Comparison of ENCODE assay signal across 20 mouse cellular contexts in the genomic region with DNA sequence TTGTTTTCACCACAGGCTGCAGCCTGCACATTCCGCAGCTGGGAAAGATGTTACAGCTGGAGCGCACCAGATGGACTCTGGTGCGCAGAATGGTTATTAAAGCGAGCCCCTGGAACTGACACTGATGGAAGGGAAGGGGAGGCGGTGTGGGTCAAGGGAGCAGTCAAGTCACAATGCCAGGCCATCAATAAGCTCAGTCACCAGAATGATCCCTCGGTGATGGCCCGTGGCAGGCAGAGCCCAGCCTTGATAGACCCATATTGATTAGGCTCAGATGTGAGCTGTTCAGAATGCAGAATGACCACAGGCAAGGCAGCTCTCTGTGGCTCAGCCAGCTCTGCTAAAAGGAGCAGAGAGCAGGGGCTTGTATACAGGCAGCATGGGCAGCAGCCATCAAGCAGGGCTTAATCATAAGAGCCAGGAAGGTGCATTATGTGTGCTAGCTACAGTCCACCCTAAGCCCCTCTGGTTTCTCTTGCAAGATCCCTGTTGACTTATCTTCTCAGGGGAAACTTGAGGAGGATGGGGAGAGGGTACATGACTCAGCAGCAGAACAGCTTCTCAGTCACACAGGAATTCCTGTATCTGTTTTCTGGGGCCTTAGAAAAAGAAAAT. TPM values are rescaled to one million over a fixed set of nuclear protein-coding genes. Genes with fewer than 3 reads are reported as not detected.
A peak's percentile ranks its signal among the peaks of the same experiment; 100 is the strongest.
DNase-seq lines count a peak whose midpoint lies in the region; ATAC-seq and TF ChIP-seq lines count a peak whose summit lies in the region.
"Had no signal": no experiment of that assay in that cellular context is flagged by ENCODE, and none has a peak within 500 bp of the region (broad histone marks: within the 10 kb centered on the region; RNA-seq: fewer than 3 reads in every experiment).

No protein-coding gene starts in this region.

- peak overlapping the region; percentile 15 for H3K4me3 ChIP-seq in megakaryocyte, embryonic 14.5 days (replicated peaks)
- no peak overlapping the region for H3K4me3 ChIP-seq in limb, embryonic 10.5 days
- H3K4me3 ChIP-seq in neural tube, embryonic 14.5 days (ENCODE audit: low read depth, low read length), result no peak overlapping the region
- H3K4me3 ChIP-seq in thymus, adult 2 months (ENCODE audit: control insufficient read depth, insufficient read depth, low read length), result no peak overlapping the region
- no peak overlapping the region for H3K4me3 ChIP-seq in lung, postnatal 0 days (ENCODE audit: low read depth, low read length)
- H3K4me3 ChIP-seq: embryonic facial prominence, embryonic 15.5 days; forebrain, embryonic 13.5 days; left cerebral cortex, adult 2 months had no signal

- TF ChIP-seq EP300 in lung, postnatal 0 days (IDR thresholded peaks at IDR 0.05), result no peak

- H3K9ac ChIP-seq in neural tube, embryonic 14.5 days (replicated peaks; ENCODE audit: low read depth, low read length), result no peak overlapping the region
- no peak overlapping the region for H3K9ac ChIP-seq in lung, postnatal 0 days (replicated peaks; ENCODE audit: low read depth)
- H3K9ac ChIP-seq: embryonic facial prominence, embryonic 15.5 days; forebrain, embryonic 13.5 days; lung, embryonic 14.5 days had no signal

- peaks cover 33% of the 10 kb centered on the region for H3K4me1 ChIP-seq in megakaryocyte, embryonic 14.5 days
- peaks cover 17% of the 10 kb centered on the region for H3K4me1 ChIP-seq in limb, embryonic 10.5 days
- H3K4me1 ChIP-seq in neural tube, embryonic 14.5 days (ENCODE audit: control insufficient read depth, insufficient read depth, low read length), result no peaks in the 10 kb centered on the region
- no peaks in the 10 kb centered on the region for H3K4me1 ChIP-seq in thymus, adult 2 months (replicated peaks; ENCODE audit: control insufficient read depth, insufficient read depth, low read length)
- no peaks in the 10 kb centered on the region for H3K4me1 ChIP-seq in lung, postnatal 0 days (ENCODE audit: insufficient read depth, low read depth, low read length)

- H3K9me3 ChIP-seq in megakaryocyte, embryonic 14.5 days, result no peaks in the 10 kb centered on the region
- H3K9me3 ChIP-seq in limb, embryonic 10.5 days (replicated peaks), result no peaks in the 10 kb centered on the region
- H3K9me3 ChIP-seq in neural tube, embryonic 14.5 days (ENCODE audit: control insufficient read depth, low read length), result no peaks in the 10 kb centered on the region
- no peaks in the 10 kb centered on the region for H3K9me3 ChIP-seq in lung, postnatal 0 days (ENCODE audit: low read length)
- H3K9me3 ChIP-seq: embryonic facial prominence, embryonic 15.5 days; forebrain, embryonic 13.5 days; G1E had no signal

- H3K27ac ChIP-seq in limb, embryonic 10.5 days, result no peak overlapping the region
- peak overlapping the region; percentile 30; the same call in 1 of the 2 replicates for H3K27ac ChIP-seq in neural tube, embryonic 14.5 days (ENCODE audit: low read depth, low read length)
- H3K27ac ChIP-seq in thymus, adult 2 months (ENCODE audit: control insufficient read depth, insufficient read depth, low read length), result no peak overlapping the region
- H3K27ac ChIP-seq in lung, postnatal 0 days (ENCODE audit: low read length), result no peak overlapping the region
- H3K27ac ChIP-seq: embryonic facial prominence, embryonic 15.5 days; forebrain, embryonic 13.5 days; left cerebral cortex, adult 2 months had no signal

- H3K36me3 ChIP-seq in megakaryocyte, embryonic 14.5 days (replicated peaks; ENCODE audit: low read length), result no peaks in the 10 kb centered on the region
- H3K36me3 ChIP-seq in limb, embryonic 10.5 days, result no peaks in the 10 kb centered on the region
- no peaks in the 10 kb centered on the region for H3K36me3 ChIP-seq in neural tube, embryonic 14.5 days (ENCODE audit: control insufficient read depth, insufficient read depth, low read length)
- H3K36me3 ChIP-seq in thymus, adult 2 months (ENCODE audit: control insufficient read depth, insufficient read depth, low read length), result no peaks in the 10 kb centered on the region
- H3K36me3 ChIP-seq in lung, postnatal 0 days (ENCODE audit: insufficient read depth, low read length), result no peaks in the 10 kb centered on the region
- H3K36me3 ChIP-seq: embryonic facial prominence, embryonic 15.5 days had no signal

- no peak for ATAC-seq in megakaryocyte, adult 5-6 weeks (ENCODE audit: poor library complexity, severe bottlenecking)
- 0 out of 2 replicates have a peak, but pooled peaks have one; percentile 25 for ATAC-seq in neural tube, embryonic 14.5 days (ENCODE audit: low read depth)
- no peak for ATAC-seq in lung, postnatal 0 days
- ATAC-seq: forebrain, embryonic 13.5 days had no signal

- no peak for TF ChIP-seq CTCF in thymus, adult 2 months (IDR thresholded peaks at IDR 0.05; ENCODE audit: borderline replicate concordance, control insufficient read depth, extremely low read depth, insufficient read depth, low read length, poor library complexity)
- no peak for TF ChIP-seq CTCF in lung, postnatal 0 days (IDR thresholded peaks at IDR 0.05)

- 48% methylated on average over 7 of the region's 7 CpGs for WGBS in limb, embryonic 10.5 days
- 9% methylated on average over 7 of the region's 7 CpGs for WGBS in neural tube, embryonic 14.5 days
- 97% methylated on average over 7 of the region's 7 CpGs for WGBS in thymus, adult 2 months
- WGBS in lung, postnatal 0 days, result 59% methylated on average over 7 of the region's 7 CpGs

- no peak for TF ChIP-seq POLR2A in thymus, adult 2 months (IDR thresholded peaks at IDR 0.05; ENCODE audit: control insufficient read depth, extremely low read depth, insufficient read depth, low read length, poor library complexity)

- DNase-seq in embryo, embryonic 9.5 days (ENCODE audit: extremely low spot score), result peak; percentile 54
- DNase-seq in limb, embryonic 10.5 days (ENCODE audit: low spot score), result peak; percentile 51
- DNase-seq in cerebellum, postnatal 25 days, result no peak
- DNase-seq in thymus, adult 2 months, result no peak
- DNase-seq in lung, postnatal 0 days (ENCODE audit: low spot score), result no peak
- DNase-seq: adrenal gland, postnatal 10 days; cerebellum, postnatal 10 days; gastrocnemius, postnatal 10 days; heart, postnatal 4 days; kidney, adult 18-20 months; liver; lung, embryonic 14.5 days had no signal

- H3K4me2 ChIP-seq in neural tube, embryonic 14.5 days (ENCODE audit: low read depth, low read length), result no peak overlapping the region
- no peak overlapping the region for H3K4me2 ChIP-seq in lung, postnatal 0 days (replicated peaks; ENCODE audit: low read depth, low read length)
- H3K4me2 ChIP-seq: embryonic facial prominence, embryonic 15.5 days; forebrain, embryonic 13.5 days; heart, embryonic 11.5 days; lung, embryonic 14.5 days had no signal

- peaks cover 32% of the 10 kb centered on the region for H3K27me3 ChIP-seq in megakaryocyte, embryonic 14.5 days (replicated peaks)
- H3K27me3 ChIP-seq in limb, embryonic 10.5 days (ENCODE audit: low read depth, poor library complexity, severe bottlenecking), result 0 out of 2 replicates have a peak, but pooled peaks cover 5% of the 10 kb centered on the region
- no peaks in the 10 kb centered on the region for H3K27me3 ChIP-seq in neural tube, embryonic 14.5 days (ENCODE audit: control insufficient read depth, insufficient read depth, low read length)
- no peaks in the 10 kb centered on the region for H3K27me3 ChIP-seq in thymus, adult 2 months (ENCODE audit: control insufficient read depth, insufficient read depth, low read length)
- no peaks in the 10 kb centered on the region for H3K27me3 ChIP-seq in lung, postnatal 0 days (replicated peaks; ENCODE audit: insufficient read depth, low read length)
- H3K27me3 ChIP-seq: embryonic facial prominence, embryonic 15.5 days; forebrain, embryonic 13.5 days had no signal

RNA-seq across cellular contexts. Expression of a gene that starts 46.4 kb away (rescaled TPM):
- polyA plus RNA-seq in megakaryocyte, embryonic 14.5 days (2012; ENCODE audit: insufficient read depth, low replicate concordance), result not detected in 2 replicates
- total RNA-seq in megakaryocyte, adult 5-6 weeks (2015), result 0.11 TPM in 1 of 2 replicates, not detected in the other
- 0.07 and 0.08 TPM in 2 replicates for total RNA-seq in megakaryocyte, adult 5-6 weeks (2017)
- 0.38 and 0.50 TPM in 2 replicates for polyA plus RNA-seq in limb, embryonic 10.5 days (2016; fragmentation: Nextera tagmentation; extraction: Ambion mirVana)
- polyA plus RNA-seq in neural tube, embryonic 14.5 days (2014; fragmentation: Nextera tagmentation; extraction: Ambion mirVana), result 29.4 and 31.1 TPM in 2 replicates
- polyA plus RNA-seq in thymus, adult 2 months (2012; rRNA removed), result 0.46 and 0.47 TPM in 2 replicates
- 0.07 and 0.08 TPM in 2 replicates for polyA plus RNA-seq in lung, postnatal 0 days (2015; fragmentation: Nextera tagmentation; extraction: Ambion mirVana)

Comparison
In these comparisons a context has a peak if more than half of its experiments do, and no peak if none do; other contexts are left out.
1. DNase-seq: peak in embryo, embryonic 9.5 days (single experiment) and limb, embryonic 10.5 days (single experiment); none in cerebellum, postnatal 25 days (0 of 2), thymus, adult 2 months (single experiment) and lung, postnatal 0 days (single experiment).
2. RNA of a gene that starts 46.4 kb away (polyA plus RNA-seq): 29.4 to 31.1 TPM in neural tube, embryonic 14.5 days; 0.46 to 0.47 TPM in thymus, adult 2 months, 0.38 to 0.50 TPM in limb, embryonic 10.5 days, 0.07 to 0.08 TPM in lung, postnatal 0 days and not detected in megakaryocyte, embryonic 14.5 days; every median in the first group is over 10 times any median in the second.